Mouse (Mus musculus) embryonic facial prominence, embryonic 13.5 days (tissue): Measurements from ENCODE around the gene Satl1. TPM values are rescaled to one million over a fixed set of nuclear protein-coding genes. Genes with fewer than 3 reads are reported as not detected.

Experiments
- polyA plus RNA-seq: library from polyadenylated mRNA; unstranded; fragments of >200 nt; fragmentation: Nextera tagmentation; extraction: Ambion mirVana; gene quantifications from 2 replicates; pipeline ENCODE4 v1.2.1, GENCODE M21; 2015

The Satl1 gene
- polyA plus RNA-seq, 1 experiment from 2014 or later: not detected

Other genes with a start within 250 kb of the Satl1 start
- not detected in 2 replicates for gene 4933403O08Rik, start 167.7 kb downstream of the Satl1 start, polyA plus RNA-seq
- 62.4 and 65.1 TPM in 2 replicates for gene Apool, start 95.4 kb downstream of the Satl1 start, polyA plus RNA-seq
- not detected in 2 replicates for gene 2010106E10Rik, start 88.5 kb upstream of the Satl1 start, polyA plus RNA-seq
- 17.9 and 20.4 TPM in 2 replicates for gene Zfp711, start 193.7 kb upstream of the Satl1 start, polyA plus RNA-seq